Mouse (Mus musculus): ENCODE results near the gene Drd1. TPM values are rescaled to one million over a fixed set of nuclear protein-coding genes. Genes with fewer than 3 reads are reported as not detected.
A peak's percentile ranks its signal among the peaks of the same experiment; 100 is the strongest.

Gene Drd1
- total and polyA plus RNA-seq, 2 experiments from 2014 or later: 0.15 to 0.61 TPM

- Histone ChIP-seq H3K9ac (replicated peaks; ENCODE audit: low read depth, low read length) (no peak overlapping the region), H3K4me2 (ENCODE audit: low read depth, low read length) (no peak overlapping the region), H3K36me3 (replicated peaks; ENCODE audit: control insufficient read depth, insufficient read depth, low read length) (no peaks in the 10 kb centered on the region), H3K27me3 (ENCODE audit: control insufficient read depth, insufficient read depth, low read length) (peaks cover 21% of the 10 kb centered on the region), H3K4me1 (ENCODE audit: control insufficient read depth, insufficient read depth) (no peaks in the 10 kb centered on the region), H3K4me3 (ENCODE audit: low read depth, low read length) (no peak overlapping the region), H3K27ac (ENCODE audit: low read depth) (no peak overlapping the region), H3K9me3 (replicated peaks; ENCODE audit: control insufficient read depth, low read length) (no peaks in the 10 kb centered on the region)
- 65% methylated on average over 7 of the region's 7 CpGs for WGBS
- no peak for ATAC-seq (ENCODE audit: insufficient read depth, low read depth)
- no peak for DNase-seq (ENCODE audit: low spot score)
- TF ChIP-seq EP300 (IDR thresholded peaks at IDR 0.05; ENCODE audit: low read depth): no peak
- no peak for TF ChIP-seq CTCF (IDR thresholded peaks at IDR 0.05; ENCODE audit: low read depth)
These were observed 3.9 kb downstream of the Drd1 start for GRCm38 (mm10) chr13:54051641-54052040.

GRCm38 (mm10) chr13:54048679-54049352, 6.7 kb downstream of the Drd1 start:
- Histone ChIP-seq H3K27me3 (ENCODE audit: control insufficient read depth, insufficient read depth, low read length) (peaks cover 7% of the 10 kb centered on the region), H3K9ac (replicated peaks; ENCODE audit: low read depth, low read length) (no peak overlapping the region), H3K4me3 (ENCODE audit: low read depth, low read length) (no peak overlapping the region), H3K36me3 (replicated peaks; ENCODE audit: control insufficient read depth, insufficient read depth, low read length) (no peaks in the 10 kb centered on the region), H3K27ac (ENCODE audit: low read depth) (no peak overlapping the region), H3K9me3 (replicated peaks; ENCODE audit: control insufficient read depth, low read length) (no peaks in the 10 kb centered on the region), H3K4me1 (ENCODE audit: control insufficient read depth, insufficient read depth) (no peaks in the 10 kb centered on the region), H3K4me2 (ENCODE audit: low read depth, low read length) (no peak overlapping the region)
- DNase-seq (ENCODE audit: low spot score) (no peak), ATAC-seq (ENCODE audit: insufficient read depth, low read depth) (no peak)
- WGBS: 75% methylated on average over 7 of the region's 7 CpGs
- TF ChIP-seq EP300 (IDR thresholded peaks at IDR 0.05; ENCODE audit: low read depth) (no peak), CTCF (IDR thresholded peaks at IDR 0.05; ENCODE audit: low read depth) (no peak)

- H3K4me2 ChIP-seq (ENCODE audit: low read depth, low read length): no peak overlapping the region
- H3K4me1 ChIP-seq (ENCODE audit: control insufficient read depth, insufficient read depth): no peaks in the 10 kb centered on the region
- H3K27me3 ChIP-seq (ENCODE audit: control insufficient read depth, insufficient read depth, low read length): no peaks in the 10 kb centered on the region
- H3K9me3 ChIP-seq (replicated peaks; ENCODE audit: control insufficient read depth, low read length): no peaks in the 10 kb centered on the region
- no peak overlapping the region for H3K9ac ChIP-seq (replicated peaks; ENCODE audit: low read depth, low read length)
- DNase-seq (ENCODE audit: low spot score) (no peak), ATAC-seq (ENCODE audit: insufficient read depth, low read depth) (no peak)
- H3K36me3 ChIP-seq (replicated peaks; ENCODE audit: control insufficient read depth, insufficient read depth, low read length): no peaks in the 10 kb centered on the region
- WGBS: 84% methylated on average over 2 of the region's 2 CpGs
- H3K27ac ChIP-seq (ENCODE audit: low read depth): no peak overlapping the region
- TF ChIP-seq CTCF (IDR thresholded peaks at IDR 0.05; ENCODE audit: low read depth): no peak
- TF ChIP-seq EP300 (IDR thresholded peaks at IDR 0.05; ENCODE audit: low read depth): no peak
- no peak overlapping the region for H3K4me3 ChIP-seq (ENCODE audit: low read depth, low read length)
These were observed 15.2 kb downstream of the Drd1 start for GRCm38 (mm10) chr13:54040256-54040655.

GRCm38 (mm10) chr13:54037936-54038335, 17.6 kb downstream of the Drd1 start:
- 69% methylated on average over 4 of the region's 4 CpGs for WGBS
- ATAC-seq (ENCODE audit: insufficient read depth, low read depth) (no peak), DNase-seq (ENCODE audit: low spot score) (no peak)
- no peaks in the 10 kb centered on the region for H3K27me3 ChIP-seq (ENCODE audit: control insufficient read depth, insufficient read depth, low read length)
- no peak overlapping the region for H3K4me3 ChIP-seq (ENCODE audit: low read depth, low read length)
- H3K9me3 ChIP-seq (replicated peaks; ENCODE audit: control insufficient read depth, low read length): no peaks in the 10 kb centered on the region
- no peak overlapping the region for H3K4me2 ChIP-seq (ENCODE audit: low read depth, low read length)
- H3K27ac ChIP-seq (ENCODE audit: low read depth): no peak overlapping the region
- no peaks in the 10 kb centered on the region for H3K36me3 ChIP-seq (replicated peaks; ENCODE audit: control insufficient read depth, insufficient read depth, low read length)
- H3K4me1 ChIP-seq (ENCODE audit: control insufficient read depth, insufficient read depth): no peaks in the 10 kb centered on the region
- TF ChIP-seq CTCF (IDR thresholded peaks at IDR 0.05; ENCODE audit: low read depth) (no peak), EP300 (IDR thresholded peaks at IDR 0.05; ENCODE audit: low read depth) (no peak)
- no peak overlapping the region for H3K9ac ChIP-seq (replicated peaks; ENCODE audit: low read depth, low read length)

GRCm38 (mm10) chr13:54035541-54035940, 20.0 kb downstream of the Drd1 start:
- no peaks in the 10 kb centered on the region for H3K27me3 ChIP-seq (ENCODE audit: control insufficient read depth, insufficient read depth, low read length)
- DNase-seq (ENCODE audit: low spot score) (no peak), ATAC-seq (ENCODE audit: insufficient read depth, low read depth) (no peak)
- H3K4me1 ChIP-seq (ENCODE audit: control insufficient read depth, insufficient read depth): no peaks in the 10 kb centered on the region
- no peak overlapping the region for H3K4me3 ChIP-seq (ENCODE audit: low read depth, low read length)
- WGBS: 60% methylated on average over 1 of the region's 1 CpGs
- peak; percentile 43 for TF ChIP-seq CTCF (IDR thresholded peaks at IDR 0.05; ENCODE audit: low read depth)
- TF ChIP-seq EP300 (IDR thresholded peaks at IDR 0.05; ENCODE audit: low read depth): no peak
- no peaks in the 10 kb centered on the region for H3K36me3 ChIP-seq (replicated peaks; ENCODE audit: control insufficient read depth, insufficient read depth, low read length)
- H3K27ac ChIP-seq (ENCODE audit: low read depth): no peak overlapping the region
- no peaks in the 10 kb centered on the region for H3K9me3 ChIP-seq (replicated peaks; ENCODE audit: control insufficient read depth, low read length)
- no peak overlapping the region for H3K9ac ChIP-seq (replicated peaks; ENCODE audit: low read depth, low read length)
- no peak overlapping the region for H3K4me2 ChIP-seq (ENCODE audit: low read depth, low read length)

GRCm38 (mm10) chr13:54033653-54034052, 21.9 kb downstream of the Drd1 start:
- no peak for TF ChIP-seq EP300 (IDR thresholded peaks at IDR 0.05; ENCODE audit: low read depth)
- no peak for TF ChIP-seq CTCF (IDR thresholded peaks at IDR 0.05; ENCODE audit: low read depth)
- WGBS: 63% methylated on average over 4 of the region's 4 CpGs

More at GRCm38 (mm10) chr13:54033653-54034052, 21.9 kb downstream of the Drd1 start:
- H3K9me3 ChIP-seq (replicated peaks; ENCODE audit: control insufficient read depth, low read length): no peaks in the 10 kb centered on the region
- no peak overlapping the region for H3K4me3 ChIP-seq (ENCODE audit: low read depth, low read length)
- ATAC-seq (ENCODE audit: insufficient read depth, low read depth) (no peak), DNase-seq (ENCODE audit: low spot score) (no peak)
- H3K4me2 ChIP-seq (ENCODE audit: low read depth, low read length): no peak overlapping the region
- no peaks in the 10 kb centered on the region for H3K36me3 ChIP-seq (replicated peaks; ENCODE audit: control insufficient read depth, insufficient read depth, low read length)
- H3K27me3 ChIP-seq (ENCODE audit: control insufficient read depth, insufficient read depth, low read length): no peaks in the 10 kb centered on the region
- H3K27ac ChIP-seq (ENCODE audit: low read depth): no peak overlapping the region
- H3K4me1 ChIP-seq (ENCODE audit: control insufficient read depth, insufficient read depth): no peaks in the 10 kb centered on the region
- H3K9ac ChIP-seq (replicated peaks; ENCODE audit: low read depth, low read length): no peak overlapping the region
